ENCODE assay signal across 19 mouse cellular contexts in the genomic region with DNA sequence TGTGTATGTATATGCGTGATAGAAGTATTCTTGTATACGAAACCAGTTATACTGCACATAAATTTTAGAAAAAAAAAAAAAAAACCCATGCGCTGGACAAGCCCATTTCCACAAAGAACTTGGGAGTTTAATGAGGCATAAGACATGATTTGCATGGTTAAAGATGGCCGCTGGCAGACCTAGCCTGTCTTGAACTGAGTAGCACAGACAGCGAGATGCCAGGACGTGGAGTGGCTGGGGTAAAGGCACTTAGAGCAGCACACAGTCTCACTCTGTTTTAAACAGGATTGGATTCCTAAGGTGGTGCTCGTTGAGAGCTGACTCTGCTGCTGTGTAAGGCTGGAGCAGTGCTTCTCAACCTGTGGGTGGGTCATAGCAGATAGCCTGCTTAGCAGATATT.
"Had no signal": no experiment of that assay in that cellular context is flagged by ENCODE, and none has a peak within 500 bp of the region (broad histone marks: within the 10 kb centered on the region; RNA-seq: fewer than 3 reads in every experiment).

No protein-coding gene starts in this region.

- DNase-seq: kidney, adult 11 months; kidney, postnatal 14 days; layer of hippocampus, adult 9-11 months; layer of hippocampus, postnatal 36 days; liver; liver, embryonic 13.5 days; liver, postnatal 0 days; lung, postnatal 14 days; right cerebral cortex, adult 18-20 months; right cerebral cortex, postnatal 25 days; thymus, postnatal 4 days had no signal

- H3K4me3 ChIP-seq: limb, embryonic 12.5 days; liver, embryonic 13.5 days; lung, embryonic 15.5 days; megakaryocyte, embryonic 14.5 days; midbrain, embryonic 13.5 days; myocyte; neural tube, embryonic 13.5 days had no signal

- H3K36me3 ChIP-seq: liver, embryonic 13.5 days; lung, embryonic 15.5 days; midbrain, embryonic 13.5 days; neural tube, embryonic 13.5 days had no signal

- H3K4me2 ChIP-seq: limb, embryonic 12.5 days; liver, embryonic 13.5 days; lung, embryonic 15.5 days; midbrain, embryonic 13.5 days; neural tube, embryonic 13.5 days had no signal

- H3K27me3 ChIP-seq: limb, embryonic 12.5 days; liver, embryonic 13.5 days; lung, embryonic 15.5 days; megakaryocyte, embryonic 14.5 days; midbrain, embryonic 13.5 days; neural tube, embryonic 13.5 days had no signal

- H3K9me3 ChIP-seq: limb, embryonic 12.5 days; liver, embryonic 13.5 days; lung, embryonic 15.5 days; midbrain, embryonic 13.5 days had no signal

- ATAC-seq: liver, postnatal 0 days; midbrain, embryonic 13.5 days had no signal

- H3K27ac ChIP-seq: limb, embryonic 12.5 days; liver, embryonic 13.5 days; macrophage; midbrain, embryonic 13.5 days; stomach, postnatal 0 days had no signal

- H3K9ac ChIP-seq: limb, embryonic 12.5 days; liver, embryonic 13.5 days; liver, postnatal 0 days; lung, embryonic 15.5 days; midbrain, embryonic 13.5 days; neural tube, embryonic 13.5 days had no signal
